Mouse (Mus musculus) megakaryocyte, embryonic 14.5 days (primary cell): ENCODE measurements around the gene Styx.

Experiments
- FLI1 ChIP-seq: IDR thresholded peaks from 2 replicates; pipeline ENCODE4 v1.6.1; 2012; ENCODE audit warnings: low read length, inconsistent platforms, mixed read lengths
- GATA1 ChIP-seq: IDR thresholded peaks from 3 replicates; pipeline ENCODE4 v1.6.1; 2012; ENCODE audit warnings: mixed read lengths, low read length, inconsistent platforms, borderline replicate concordance

DNA sequence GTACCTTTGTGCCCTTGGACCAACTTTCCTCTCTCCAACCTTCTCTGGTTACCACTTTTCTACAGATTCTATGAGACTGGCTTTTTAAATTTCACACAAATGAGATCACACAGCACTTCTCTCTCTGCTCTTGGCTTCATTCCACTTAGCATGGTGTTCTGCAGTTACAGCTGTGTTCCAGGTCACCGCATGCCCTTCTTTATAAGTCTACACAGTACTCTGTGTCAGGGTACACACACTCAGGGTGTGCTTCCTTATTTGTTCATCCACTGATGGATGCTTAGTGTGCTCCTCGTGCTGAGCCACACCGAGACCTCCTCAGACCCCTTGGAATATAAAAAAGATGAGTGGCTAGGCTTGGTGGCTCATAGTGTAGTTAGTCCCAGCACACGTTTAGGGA is 30.8 kb upstream of the Styx start:
- TF ChIP-seq GATA1 (no peak), FLI1 (no peak)
